Mouse (Mus musculus) cerebellum, postnatal 14 days (tissue): ENCODE measurements at regions not wholly inside any gene's neighbourhood (a gene's known extent, or its start where the extent isn't known, plus 50 kb on each side); places are given as distances from the start of the nearest gene placed in this dataset.
"Not testable (repeated sequence)": the region's sequence is repeated elsewhere in the genome, so short reads cannot be mapped to it uniquely, and the experiment has no call there.

Experiments
- DNase-seq, 2 experiments: peaks; one replicate each; pipeline ENCODE4 v3.0.0; 2021; ENCODE audit warnings: mixed read lengths in 2 of 2

DNA sequence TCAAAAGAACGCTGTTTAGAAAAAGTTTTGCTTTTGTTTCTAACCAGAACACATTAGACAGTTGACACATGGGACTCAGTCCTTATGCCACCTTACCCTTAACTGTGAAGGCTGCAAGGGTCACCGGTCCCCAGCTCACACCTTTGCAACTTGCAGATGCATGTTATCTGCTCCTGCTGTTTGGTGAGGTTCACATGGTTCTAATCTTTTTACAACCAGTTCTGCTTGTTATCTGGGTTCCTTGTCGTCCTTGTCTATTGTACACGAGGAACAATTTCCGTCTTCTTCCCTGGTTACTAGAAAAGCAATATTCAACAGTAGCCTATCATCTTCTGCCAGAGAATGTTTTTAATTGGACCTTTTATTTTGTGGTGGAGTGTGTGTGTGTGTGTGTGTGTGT lies 200.8 kb downstream of the Gm21738 start:
- DNase-seq = not testable (repeated sequence)

DNA sequence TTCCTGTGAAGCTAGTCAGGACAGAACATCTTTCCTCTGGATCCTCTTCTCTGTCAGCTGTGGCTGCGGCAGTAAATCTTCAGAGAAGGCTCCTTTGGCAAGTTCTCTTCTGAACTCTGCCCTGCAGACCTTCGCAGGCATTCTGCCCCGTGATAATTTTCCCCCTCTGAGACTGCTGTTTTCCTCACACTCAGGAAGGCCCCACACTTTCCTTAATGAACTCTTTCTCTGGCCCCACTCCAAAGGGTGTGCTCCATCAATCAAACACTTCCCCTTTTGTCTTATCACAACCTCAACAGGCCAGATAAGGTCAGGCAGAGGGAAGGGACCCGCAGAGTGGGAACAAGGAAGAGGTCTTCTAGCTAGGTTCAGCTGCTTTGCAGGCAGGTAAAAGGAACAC lies 210.2 kb downstream of the Gm21738 start:
- no peak for DNase-seq

DNA sequence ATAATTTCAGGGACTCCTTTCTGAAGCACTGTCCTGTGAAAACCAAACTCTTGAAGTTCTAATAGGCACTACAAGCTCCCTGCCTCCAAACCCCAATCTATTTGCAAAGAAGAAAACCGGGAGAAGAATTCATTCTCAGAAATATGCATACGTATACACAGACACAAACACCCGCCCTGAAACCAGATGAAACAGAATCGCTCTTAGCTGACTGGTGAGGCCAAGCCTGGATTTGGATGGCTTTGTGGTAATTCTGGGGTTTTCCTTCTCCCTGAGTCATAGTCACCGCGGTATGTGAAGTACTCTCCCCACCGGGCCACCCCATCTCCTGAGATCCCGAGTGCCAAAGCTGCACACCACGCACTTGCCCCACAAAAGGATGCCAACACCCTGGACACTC lies 238.5 kb downstream of the Gm21738 start:
- DNase-seq = not testable (repeated sequence)

DNA sequence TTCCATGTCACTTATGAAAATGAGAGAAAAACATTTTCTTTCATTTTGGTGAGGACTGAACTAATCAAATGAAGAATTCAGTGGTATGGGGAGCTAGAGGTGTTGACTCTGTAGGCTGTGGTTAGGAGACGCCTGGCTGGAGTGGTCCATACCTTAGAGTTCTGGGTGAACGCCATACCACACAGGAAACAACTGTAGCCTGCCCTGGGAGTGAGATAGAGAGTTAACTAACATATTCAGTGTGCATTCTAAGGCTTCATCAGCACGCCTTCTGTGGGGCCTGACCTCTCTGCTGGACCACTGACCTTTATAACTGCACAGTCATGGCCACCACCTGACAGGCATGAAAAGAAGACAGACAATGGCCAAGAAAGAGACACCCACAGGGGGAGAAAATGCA lies 240.7 kb downstream of the Gm21738 start:
- not testable (repeated sequence) for DNase-seq

DNA sequence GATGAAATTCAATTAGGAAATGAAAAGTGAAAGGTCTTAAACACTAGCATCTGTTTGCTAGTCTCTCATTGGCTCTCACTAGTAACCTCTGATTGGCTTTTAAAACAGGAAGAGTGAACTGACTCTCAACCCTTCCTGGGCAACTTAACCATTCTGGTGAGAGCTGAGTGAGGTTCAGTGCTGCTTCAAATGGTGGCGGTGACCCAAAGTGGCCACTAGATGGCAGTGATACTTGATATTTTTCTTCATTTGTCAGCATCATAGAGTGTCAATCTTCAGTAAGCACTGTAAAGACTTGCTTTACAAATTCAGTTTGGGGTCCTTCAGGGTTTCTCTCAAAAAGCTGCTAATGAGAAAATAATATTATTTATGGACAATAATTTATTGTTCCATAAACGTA lies 243.4 kb downstream of the Gm21738 start:
- DNase-seq = peak; percentile 0 to 5

DNA sequence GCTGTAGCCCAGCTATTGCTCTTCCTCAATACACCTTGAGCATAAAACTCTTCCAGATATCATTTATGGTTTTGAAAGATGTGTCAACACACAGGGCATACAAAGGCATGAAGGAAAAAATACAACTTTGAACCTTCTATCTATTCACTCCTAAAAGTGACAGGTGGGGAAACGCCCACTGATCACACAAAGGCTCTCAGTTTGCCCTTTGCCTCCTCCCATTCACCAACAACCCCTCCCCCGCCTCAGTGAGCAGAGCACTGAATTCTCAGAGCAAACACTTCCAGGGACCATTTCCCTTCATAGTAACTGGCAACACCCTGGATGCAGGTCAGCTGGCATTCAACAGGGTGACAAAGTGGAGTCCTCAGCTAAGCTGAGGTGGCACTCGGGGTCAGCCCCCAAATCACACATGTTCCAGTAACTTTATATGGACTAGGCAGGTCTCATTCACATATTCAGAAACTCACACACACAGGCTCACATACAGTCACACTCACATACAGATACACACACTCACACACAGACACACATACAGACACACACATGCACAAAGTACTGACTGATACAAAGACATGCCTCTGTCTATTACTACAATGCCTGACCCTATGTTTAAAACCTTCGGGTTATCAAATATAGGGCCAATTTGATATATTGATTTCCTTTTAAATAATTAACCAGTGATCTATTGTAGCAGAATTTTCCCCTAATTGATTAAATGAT lies 248.3 kb downstream of the Gm21738 start:
- not testable (repeated sequence) for DNase-seq

DNA sequence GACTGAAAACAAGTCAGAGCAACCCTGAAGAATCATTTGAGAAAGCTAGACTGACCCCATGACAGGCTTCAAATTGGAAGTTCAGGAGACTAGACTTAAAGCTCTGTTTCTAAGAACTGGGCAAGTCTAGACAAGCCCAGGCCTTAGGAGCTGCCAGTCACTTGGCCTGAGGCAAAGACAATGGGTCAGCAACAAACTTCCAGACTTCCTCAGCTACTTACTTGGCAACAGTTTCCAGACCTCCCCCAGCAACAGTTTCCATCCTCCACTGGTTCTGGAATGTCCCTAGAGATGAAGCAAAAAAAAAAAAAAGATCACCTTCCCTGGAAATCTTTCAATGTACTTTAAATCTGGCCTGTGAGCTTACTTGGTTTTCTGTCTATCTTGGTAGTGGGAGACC lies 251.9 kb downstream of the Gm21738 start:
- DNase-seq = no peak

DNA sequence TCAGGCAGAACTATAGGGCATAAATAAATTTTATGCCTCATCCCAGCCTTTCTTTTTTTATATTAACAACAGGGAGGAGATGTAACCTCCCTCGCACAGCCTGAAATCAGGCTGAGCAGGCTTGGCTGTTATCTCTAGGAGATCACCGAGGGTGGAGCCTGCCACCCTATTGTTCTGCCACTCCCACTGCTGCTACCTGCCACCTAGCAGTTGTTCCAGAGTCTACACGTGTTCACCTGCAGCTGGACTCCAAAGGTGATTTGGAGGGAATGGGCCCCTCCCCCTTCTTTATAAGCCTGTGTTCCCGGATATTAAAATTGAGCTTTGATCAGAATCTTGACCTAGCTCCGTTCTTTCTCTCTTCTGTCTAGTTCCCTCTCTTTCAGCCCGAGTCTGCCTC lies 245.8 kb upstream of the Ube2e2 start:
- not testable (repeated sequence) for DNase-seq

DNA sequence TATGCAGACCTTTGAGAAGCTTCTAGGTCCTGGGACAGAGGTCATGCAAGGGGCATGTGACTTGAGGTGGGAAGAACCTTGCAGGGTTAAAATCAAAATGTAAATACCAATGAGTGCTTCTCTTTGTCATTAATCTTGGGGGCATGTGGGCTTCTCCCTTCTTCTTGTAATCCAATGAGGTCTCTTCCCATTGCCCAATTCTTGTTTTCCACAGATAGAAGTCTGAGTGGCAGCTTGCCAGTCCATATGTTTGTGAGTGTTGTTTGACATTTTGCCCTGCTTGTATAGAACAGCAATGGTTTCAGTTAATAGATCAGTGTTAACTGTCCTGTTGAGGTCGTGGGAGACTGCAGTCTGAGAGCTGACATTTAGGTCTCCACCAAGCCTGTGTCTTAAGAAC lies 237.5 kb upstream of the Ube2e2 start:
- DNase-seq = no peak
